Mouse (Mus musculus): Measurements from ENCODE around the gene Wipf1. TPM values are rescaled to one million over a fixed set of nuclear protein-coding genes. Genes with fewer than 3 reads are reported as not detected.

Gene Wipf1
- total RNA-seq (2014; rRNA removed; ENCODE audit: low replicate concordance) (1.7 and 20.3 TPM in 2 replicates), polyA plus RNA-seq (2015; fragmentation: Nextera tagmentation; extraction: Ambion mirVana) (2.9 and 3.1 TPM in 2 replicates)

- DNase-seq (ENCODE audit: low spot score) (peak; percentile 41), ATAC-seq (ENCODE audit: insufficient read depth, low read depth) (peak; percentile 75)
- Histone ChIP-seq H3K4me2 (ENCODE audit: low read depth, low read length) (peak within 1 kb of the TSS; percentile 94), H3K4me1 (ENCODE audit: control insufficient read depth, insufficient read depth) (peaks cover 8% of the 10 kb centered on the region; the same call in 1 of the 2 replicates), H3K36me3 (replicated peaks; ENCODE audit: control insufficient read depth, insufficient read depth, low read length) (no peaks in the 10 kb centered on the region), H3K9me3 (replicated peaks; ENCODE audit: control insufficient read depth, low read length) (no peaks in the 10 kb centered on the region), H3K27me3 (ENCODE audit: control insufficient read depth, insufficient read depth, low read length) (no peaks in the 10 kb centered on the region), H3K27ac (ENCODE audit: low read depth) (peak within 1 kb of the TSS; percentile 87), H3K4me3 (ENCODE audit: low read depth, low read length) (peak within 1 kb of the TSS; percentile 89), H3K9ac (replicated peaks; ENCODE audit: low read depth, low read length) (peak within 1 kb of the TSS; percentile 81)
- TF ChIP-seq EP300 (IDR thresholded peaks at IDR 0.05; ENCODE audit: low read depth) = no peak
- no peak for TF ChIP-seq CTCF (IDR thresholded peaks at IDR 0.05; ENCODE audit: low read depth)
- WGBS = 4% methylated on average over 63 of the region's 66 CpGs
Measured at GRCm38 (mm10) chr2:73529356-73530330, at the start of gene Wipf1. TSS of gene Wipf1 (minus strand) at chr2:73529734.

DNA sequence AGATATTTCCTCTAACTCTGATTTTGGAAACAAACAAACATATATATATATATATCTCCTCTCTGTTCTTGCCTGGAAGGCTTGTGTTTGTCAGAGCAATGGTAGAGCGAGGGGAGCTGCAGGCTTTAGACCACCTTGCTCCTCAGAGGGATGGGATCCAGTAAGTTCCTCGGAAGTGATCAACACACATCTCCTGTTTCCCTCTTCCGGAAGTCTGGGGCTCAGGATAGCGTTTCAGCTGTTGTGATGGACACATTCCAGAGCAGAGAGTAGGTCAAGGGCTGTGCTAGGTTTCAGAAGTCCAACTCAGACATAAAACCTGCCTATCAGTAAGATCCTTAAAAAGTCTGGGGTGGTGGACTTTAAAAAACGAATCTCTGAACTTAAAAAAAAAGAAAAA, 49.6 kb upstream of the Wipf1 start:
- Histone ChIP-seq H3K27ac (ENCODE audit: low read depth) (no peak overlapping the region), H3K4me2 (ENCODE audit: low read depth, low read length) (no peak overlapping the region), H3K9me3 (replicated peaks; ENCODE audit: control insufficient read depth, low read length) (no peaks in the 10 kb centered on the region), H3K36me3 (replicated peaks; ENCODE audit: control insufficient read depth, insufficient read depth, low read length) (no peaks in the 10 kb centered on the region), H3K4me1 (ENCODE audit: control insufficient read depth, insufficient read depth) (no peaks in the 10 kb centered on the region), H3K9ac (replicated peaks; ENCODE audit: low read depth, low read length) (no peak overlapping the region), H3K27me3 (ENCODE audit: control insufficient read depth, insufficient read depth, low read length) (no peaks in the 10 kb centered on the region), H3K4me3 (ENCODE audit: low read depth, low read length) (no peak overlapping the region)
- TF ChIP-seq CTCF (IDR thresholded peaks at IDR 0.05; ENCODE audit: low read depth) = no peak
- TF ChIP-seq EP300 (IDR thresholded peaks at IDR 0.05; ENCODE audit: low read depth) = no peak
- 32% methylated on average over 5 of the region's 5 CpGs for WGBS
- ATAC-seq (ENCODE audit: insufficient read depth, low read depth) (no peak), DNase-seq (ENCODE audit: low spot score) (no peak)

GRCm38 (mm10) chr2:73574418-73574817, 44.9 kb upstream of the Wipf1 start:
- TF ChIP-seq CTCF (IDR thresholded peaks at IDR 0.05; ENCODE audit: low read depth) (no peak), EP300 (IDR thresholded peaks at IDR 0.05; ENCODE audit: low read depth) (no peak)
- Histone ChIP-seq H3K36me3 (replicated peaks; ENCODE audit: control insufficient read depth, insufficient read depth, low read length) (no peaks in the 10 kb centered on the region), H3K9me3 (replicated peaks; ENCODE audit: control insufficient read depth, low read length) (no peaks in the 10 kb centered on the region), H3K27me3 (ENCODE audit: control insufficient read depth, insufficient read depth, low read length) (no peaks in the 10 kb centered on the region), H3K27ac (ENCODE audit: low read depth) (no peak overlapping the region), H3K4me1 (ENCODE audit: control insufficient read depth, insufficient read depth) (no peaks in the 10 kb centered on the region), H3K9ac (replicated peaks; ENCODE audit: low read depth, low read length) (no peak overlapping the region), H3K4me2 (ENCODE audit: low read depth, low read length) (no peak overlapping the region), H3K4me3 (ENCODE audit: low read depth, low read length) (no peak overlapping the region)
- WGBS = 75% methylated on average over 6 of the region's 6 CpGs
- ATAC-seq (ENCODE audit: insufficient read depth, low read depth) (no peak), DNase-seq (ENCODE audit: low spot score) (no peak)

DNA sequence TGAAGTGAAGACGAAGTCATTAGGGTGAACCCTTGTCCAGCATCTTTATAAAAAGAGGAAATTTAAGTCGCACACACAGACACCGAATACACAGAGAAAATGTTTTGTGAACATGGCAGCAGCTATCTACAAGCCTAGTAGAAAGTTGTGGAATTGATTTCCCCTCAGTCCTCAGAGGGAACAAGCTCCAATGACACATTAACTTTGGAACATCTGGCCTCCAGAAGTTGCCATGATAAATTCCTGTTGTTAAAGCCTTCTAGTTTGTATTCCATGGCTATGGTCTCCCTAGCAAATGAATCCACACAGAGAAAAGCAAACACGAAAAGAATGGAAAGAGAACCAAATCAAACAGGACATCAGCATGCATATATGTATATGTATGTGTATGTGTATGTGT, 44.0 kb upstream of the Wipf1 start:
- 83% methylated on average over 4 of the region's 4 CpGs for WGBS
- H3K27me3 ChIP-seq (ENCODE audit: control insufficient read depth, insufficient read depth, low read length) = no peaks in the 10 kb centered on the region
- ATAC-seq (ENCODE audit: insufficient read depth, low read depth) (no peak), DNase-seq (ENCODE audit: low spot score) (no peak)
- H3K9ac ChIP-seq (replicated peaks; ENCODE audit: low read depth, low read length) = no peak overlapping the region
- no peaks in the 10 kb centered on the region for H3K9me3 ChIP-seq (replicated peaks; ENCODE audit: control insufficient read depth, low read length)
- no peak overlapping the region for H3K27ac ChIP-seq (ENCODE audit: low read depth)
- no peaks in the 10 kb centered on the region for H3K4me1 ChIP-seq (ENCODE audit: control insufficient read depth, insufficient read depth)
- no peak for TF ChIP-seq EP300 (IDR thresholded peaks at IDR 0.05; ENCODE audit: low read depth)
- TF ChIP-seq CTCF (IDR thresholded peaks at IDR 0.05; ENCODE audit: low read depth) = no peak
- H3K36me3 ChIP-seq (replicated peaks; ENCODE audit: control insufficient read depth, insufficient read depth, low read length) = no peaks in the 10 kb centered on the region
- no peak overlapping the region for H3K4me2 ChIP-seq (ENCODE audit: low read depth, low read length)
- H3K4me3 ChIP-seq (ENCODE audit: low read depth, low read length) = no peak overlapping the region

DNA sequence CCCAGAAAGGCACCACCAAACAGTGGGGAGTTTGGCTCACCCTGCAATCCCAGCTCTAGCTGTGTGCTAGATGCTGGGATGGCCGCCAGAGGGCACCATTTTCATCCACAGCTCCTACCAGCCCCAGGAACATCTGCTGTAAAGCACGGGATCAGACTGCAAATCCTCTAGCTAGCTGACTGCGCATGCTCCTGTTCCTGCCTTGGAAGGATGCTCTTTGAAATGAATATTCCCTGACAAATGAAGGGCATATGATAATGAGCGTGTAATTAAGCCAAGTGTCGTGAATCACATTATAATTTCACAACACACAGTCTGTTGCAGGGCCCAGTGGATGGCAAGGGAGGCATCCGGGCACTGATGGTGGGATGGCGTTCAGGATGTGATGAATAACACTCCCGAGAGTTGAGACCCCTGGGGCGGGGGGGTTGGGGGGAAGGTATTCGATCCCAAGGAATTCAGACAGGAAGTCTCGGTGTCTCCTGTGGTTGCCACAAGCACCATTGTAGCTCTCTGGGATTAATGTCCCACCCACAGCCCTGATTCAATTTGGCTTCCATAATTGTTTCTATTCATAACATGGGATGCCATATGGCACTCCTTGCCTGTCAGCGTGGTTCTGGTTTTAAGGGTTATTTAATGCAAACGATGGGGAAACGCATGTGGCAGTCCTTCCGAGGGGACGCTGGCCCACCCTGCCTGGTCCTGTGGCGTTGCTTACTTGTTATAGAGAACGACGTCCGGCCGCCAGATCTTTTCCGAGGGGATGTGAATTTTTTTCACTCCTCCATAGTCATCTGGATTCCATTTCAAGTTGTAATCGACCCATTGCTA, 43.2 kb upstream of the Wipf1 start:
- Histone ChIP-seq H3K9ac (replicated peaks; ENCODE audit: low read depth, low read length) (no peak overlapping the region), H3K27ac (ENCODE audit: low read depth) (no peak overlapping the region), H3K27me3 (ENCODE audit: control insufficient read depth, insufficient read depth, low read length) (no peaks in the 10 kb centered on the region), H3K4me3 (ENCODE audit: low read depth, low read length) (no peak overlapping the region), H3K36me3 (replicated peaks; ENCODE audit: control insufficient read depth, insufficient read depth, low read length) (no peaks in the 10 kb centered on the region), H3K9me3 (replicated peaks; ENCODE audit: control insufficient read depth, low read length) (no peaks in the 10 kb centered on the region), H3K4me2 (ENCODE audit: low read depth, low read length) (peak overlapping the region; percentile 19; the same call in 1 of the 2 replicates), H3K4me1 (ENCODE audit: control insufficient read depth, insufficient read depth) (no peaks in the 10 kb centered on the region)
- 36% methylated on average over 23 of the region's 23 CpGs for WGBS
- ATAC-seq (ENCODE audit: insufficient read depth, low read depth) (peak; percentile 83), DNase-seq (ENCODE audit: low spot score) (peak; percentile 82)
- peak; percentile 82 for TF ChIP-seq CTCF (IDR thresholded peaks at IDR 0.05; ENCODE audit: low read depth)
- TF ChIP-seq EP300 (IDR thresholded peaks at IDR 0.05; ENCODE audit: low read depth) = no peak

Data from heart, postnatal 0 days (tissue).